Mouse (Mus musculus): ENCODE data around the gene Abhd2.

The Abhd2 gene

DNA sequence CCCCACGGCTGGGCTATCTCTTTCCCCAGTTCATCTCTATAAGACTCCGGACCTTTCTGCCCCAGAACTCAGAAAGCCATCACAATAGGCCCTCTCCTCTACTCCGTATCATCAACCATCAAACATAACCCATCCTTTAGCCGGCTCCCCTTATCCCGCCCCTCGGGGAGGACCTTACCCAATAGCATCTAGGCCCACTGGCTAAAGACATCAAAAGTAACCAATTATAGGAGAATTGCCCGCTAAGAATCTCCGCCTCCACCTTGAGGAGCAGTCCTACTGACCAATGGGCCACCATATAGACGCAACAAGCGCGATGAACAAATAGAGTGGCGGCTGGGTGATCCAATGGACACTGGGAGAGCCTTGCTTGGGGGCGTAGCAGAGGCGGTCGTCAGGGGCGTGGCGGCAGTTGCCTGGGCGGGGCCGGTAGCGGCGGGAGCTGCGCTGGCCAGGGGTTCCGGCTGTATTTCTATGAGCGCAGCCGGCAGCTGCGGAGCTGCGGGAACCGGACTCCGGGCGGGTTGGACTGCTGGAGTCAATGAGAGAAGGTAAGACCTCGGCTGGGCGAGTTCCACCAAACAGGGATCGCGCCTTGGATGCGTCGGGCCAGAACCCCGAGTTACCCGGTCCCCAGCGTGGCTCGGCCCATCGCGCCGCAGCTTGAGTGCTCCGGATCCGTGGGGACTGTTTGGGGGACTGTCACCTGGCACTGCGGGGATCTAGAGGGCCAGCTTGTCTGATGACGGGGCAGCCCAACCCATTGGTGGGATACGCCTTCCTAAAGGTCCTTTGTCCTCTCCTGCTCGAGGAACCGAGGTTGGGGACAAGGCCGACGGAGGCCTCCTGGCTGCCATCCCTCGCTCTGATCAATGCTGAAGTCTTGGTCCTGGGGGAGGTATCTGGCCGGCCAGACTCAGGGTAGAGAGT lies at the start of gene Abhd2:
Gene Abhd2, plus strand, starts transcription at position 411 of the 930 bp plus-strand sequence.
- peak; percentile 99 to 100 for DNase-seq

DNA sequence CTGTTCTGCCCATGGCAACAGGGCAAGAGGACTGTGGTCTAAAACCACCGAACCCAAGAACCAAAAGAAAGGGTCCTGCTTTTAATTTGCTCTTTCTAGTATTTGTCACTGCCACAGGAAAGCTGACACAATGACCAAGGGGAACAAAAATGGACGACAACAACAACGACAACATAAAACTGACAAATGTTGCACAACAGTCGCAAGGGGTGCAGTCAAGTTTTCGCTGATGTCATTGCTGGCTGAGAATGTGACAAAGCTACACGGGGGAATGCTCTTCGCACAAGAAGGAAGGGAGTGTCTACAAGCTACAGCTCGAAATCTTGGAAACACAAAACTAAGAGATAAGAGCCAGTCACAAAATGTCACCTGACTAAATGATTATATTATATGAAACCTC lies 47.5 kb upstream of the Abhd2 start:
- no peak for DNase-seq

DNA sequence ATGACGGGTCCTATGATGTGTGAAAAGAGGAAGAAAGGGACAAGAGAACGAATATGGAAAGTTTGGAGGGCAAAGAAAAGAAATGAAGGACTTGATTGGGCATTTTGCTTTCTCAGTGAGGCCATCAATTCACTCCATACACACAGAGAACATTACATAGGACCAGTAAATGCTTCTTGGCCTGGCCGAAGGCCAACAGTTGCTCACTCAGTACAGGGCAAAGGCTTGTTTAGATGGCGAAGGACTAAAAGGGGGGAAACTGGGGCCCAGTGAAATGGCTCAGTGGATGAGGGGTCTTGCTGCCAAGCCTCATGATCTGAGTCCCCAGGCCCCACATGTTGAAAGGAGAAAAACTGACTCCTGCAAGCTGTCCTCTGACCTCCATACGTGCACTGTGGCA lies 46.8 kb upstream of the Abhd2 start:
- no peak for DNase-seq

DNA sequence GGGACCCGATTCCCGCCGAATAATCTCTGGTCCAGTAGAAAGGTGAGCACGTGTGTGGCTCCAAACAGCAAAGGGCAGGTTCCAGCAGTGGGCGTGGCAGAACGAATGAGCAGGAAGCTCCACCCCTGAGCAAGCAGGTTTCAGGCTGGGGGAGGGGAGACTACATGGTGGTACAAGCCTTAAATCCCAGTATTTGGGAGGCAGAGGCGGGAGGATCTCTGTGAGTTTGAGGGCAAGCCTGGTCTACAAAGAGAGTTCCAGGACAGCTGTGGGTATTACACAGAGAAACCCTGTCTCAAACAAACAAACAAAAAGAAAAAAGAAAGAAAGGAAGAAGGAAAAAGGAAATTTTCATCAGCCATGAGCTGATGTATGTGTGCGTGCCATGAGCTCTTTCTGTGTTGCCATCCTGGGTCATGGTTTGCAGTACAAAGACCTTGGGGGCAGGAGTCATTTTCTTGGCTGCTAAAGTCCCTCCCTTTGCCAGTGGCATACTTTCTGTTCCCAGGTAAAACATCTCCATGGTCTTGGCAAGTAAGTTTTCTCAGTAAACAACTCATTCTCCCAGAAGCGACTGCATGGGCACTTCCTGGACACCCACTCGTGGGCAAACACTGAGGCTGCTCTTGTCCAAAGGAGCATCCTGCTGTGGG lies 46.0 kb upstream of the Abhd2 start:
- no peak for DNase-seq

- DNase-seq, result peak; percentile 63 to 85
Measured at GRCm38 (mm10) chr7:79228471-79228870, 44.5 kb upstream of the Abhd2 start.

- DNase-seq, result no peak
Measured at GRCm38 (mm10) chr7:79231577-79231976, 41.4 kb upstream of the Abhd2 start.

DNA sequence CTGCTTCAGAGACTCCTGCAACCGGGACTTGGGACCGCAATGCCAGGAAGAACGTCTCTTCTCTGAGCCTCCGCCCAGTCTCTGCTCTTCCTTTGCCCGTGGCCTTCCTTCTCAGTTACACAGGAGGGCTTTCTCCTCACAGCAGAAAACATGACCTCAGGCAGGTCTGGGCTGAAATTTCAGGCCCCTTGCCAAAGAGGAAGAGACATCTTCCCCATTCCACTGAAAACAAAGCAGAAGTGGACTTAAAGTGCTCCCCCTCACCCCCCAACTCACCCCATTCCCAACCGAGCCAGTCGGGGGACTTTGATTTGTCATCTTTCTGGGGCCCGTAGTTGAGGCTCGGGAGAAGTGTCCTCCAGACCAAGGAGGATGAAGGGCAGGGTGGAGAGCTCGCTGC lies 41.0 kb upstream of the Abhd2 start:
- DNase-seq, result no peak

DNA sequence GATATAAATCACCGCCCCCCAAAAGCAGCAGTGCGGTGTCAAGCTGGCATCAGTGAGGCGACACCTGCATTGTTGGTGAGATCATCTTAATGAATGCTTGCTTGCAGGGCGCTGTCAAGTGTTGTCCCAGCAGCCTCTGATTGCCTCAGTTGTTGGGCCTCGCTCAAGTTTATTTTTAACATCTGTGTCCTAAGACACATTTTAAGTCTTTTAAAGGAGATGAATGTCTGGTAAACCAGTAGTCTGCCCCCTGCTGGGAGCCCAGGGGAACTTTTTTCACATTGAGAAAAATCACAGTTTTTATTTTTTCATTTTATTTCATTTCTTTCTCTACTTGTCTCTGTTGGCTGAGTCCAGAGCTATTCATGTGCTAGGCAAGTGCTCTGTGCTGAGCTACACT lies 34.3 kb upstream of the Abhd2 start:
- DNase-seq, result no peak

DNA sequence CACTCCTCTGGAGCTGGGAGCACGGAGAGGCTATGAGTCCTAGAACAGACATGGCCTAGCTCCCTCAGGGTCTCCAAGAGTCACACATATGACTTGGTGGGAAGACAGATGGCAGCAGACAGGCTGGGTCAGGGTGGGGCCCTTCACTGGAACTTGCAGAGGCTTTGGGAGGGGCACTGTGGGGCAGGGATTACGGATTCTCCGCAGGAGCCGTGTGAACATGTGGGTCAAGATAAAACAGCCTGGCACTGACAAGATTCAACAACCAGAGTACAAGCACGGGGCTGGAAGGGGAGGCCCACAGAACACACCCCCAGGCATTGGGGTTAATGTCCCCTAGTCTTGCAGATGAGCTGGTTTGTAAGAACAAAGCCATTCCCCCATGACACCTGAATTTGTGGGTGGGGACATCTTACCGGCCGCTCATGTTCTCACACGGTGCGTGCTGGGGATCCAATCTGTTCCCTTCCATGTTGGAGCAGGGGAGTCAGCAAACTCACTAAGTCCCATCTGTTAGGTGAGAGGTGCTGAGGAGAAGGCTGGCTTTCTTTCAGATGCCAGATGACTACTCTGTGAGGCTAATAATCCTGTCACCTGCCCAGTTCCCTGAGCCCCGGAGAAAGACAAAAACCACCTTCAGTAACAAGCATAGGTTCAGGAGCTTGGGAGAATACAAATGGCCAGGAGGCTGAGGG lies 30.9 kb upstream of the Abhd2 start:
- no peak for DNase-seq

DNA sequence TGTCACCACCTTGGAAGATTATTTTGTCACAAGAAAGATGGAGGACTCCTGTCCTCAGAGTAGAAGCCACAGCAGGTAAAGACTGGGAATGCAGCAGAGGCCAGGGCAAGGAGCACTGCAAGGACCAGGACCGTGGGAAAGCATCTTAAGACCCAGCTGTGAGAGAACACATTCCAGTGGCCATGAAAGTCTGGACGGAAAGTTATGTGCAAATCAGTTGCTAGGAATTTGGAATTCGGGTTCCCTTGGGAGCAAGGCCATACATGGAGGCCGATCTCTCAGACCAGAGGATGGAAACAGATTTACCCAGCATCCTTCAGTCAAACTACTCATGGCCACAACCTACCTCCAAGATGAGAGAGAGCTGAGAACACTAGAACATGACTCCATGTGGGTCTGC lies 29.8 kb upstream of the Abhd2 start:
- no peak for DNase-seq

- peak; percentile 38 to 71 for DNase-seq
Measured at GRCm38 (mm10) chr7:79246039-79246670, 26.8 kb upstream of the Abhd2 start.

GRCm38 (mm10) chr7:79247408-79247807 lies 25.6 kb upstream of the Abhd2 start:
- DNase-seq, result no peak

DNA sequence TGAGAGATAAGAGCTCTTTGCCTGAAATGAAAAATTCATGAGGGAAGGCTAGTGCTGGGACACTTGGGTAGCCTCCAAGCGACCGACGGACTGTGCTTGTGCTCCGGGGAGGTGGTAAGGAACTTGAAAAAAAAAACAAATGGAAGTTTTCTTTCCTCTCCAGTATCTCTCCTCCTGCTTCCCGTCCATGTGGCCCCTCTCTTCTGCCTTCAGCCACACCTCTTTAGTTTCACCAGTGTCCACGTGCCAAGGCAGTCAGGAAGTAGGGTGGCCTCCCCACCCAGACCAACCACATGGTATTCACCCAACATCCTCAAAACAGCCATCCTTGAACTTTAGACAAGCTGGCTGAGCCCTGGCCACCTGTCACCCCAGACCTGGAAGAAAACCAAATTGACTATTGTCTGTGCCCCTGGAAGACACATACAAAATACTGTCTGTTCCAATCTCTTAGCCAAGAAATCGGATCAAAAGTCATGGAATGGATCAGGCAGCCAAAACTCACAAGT lies 25.1 kb upstream of the Abhd2 start:
- peak; percentile 49 to 55 for DNase-seq

GRCm38 (mm10) chr7:79249581-79249980 lies 23.4 kb upstream of the Abhd2 start:
- no peak for DNase-seq

DNA sequence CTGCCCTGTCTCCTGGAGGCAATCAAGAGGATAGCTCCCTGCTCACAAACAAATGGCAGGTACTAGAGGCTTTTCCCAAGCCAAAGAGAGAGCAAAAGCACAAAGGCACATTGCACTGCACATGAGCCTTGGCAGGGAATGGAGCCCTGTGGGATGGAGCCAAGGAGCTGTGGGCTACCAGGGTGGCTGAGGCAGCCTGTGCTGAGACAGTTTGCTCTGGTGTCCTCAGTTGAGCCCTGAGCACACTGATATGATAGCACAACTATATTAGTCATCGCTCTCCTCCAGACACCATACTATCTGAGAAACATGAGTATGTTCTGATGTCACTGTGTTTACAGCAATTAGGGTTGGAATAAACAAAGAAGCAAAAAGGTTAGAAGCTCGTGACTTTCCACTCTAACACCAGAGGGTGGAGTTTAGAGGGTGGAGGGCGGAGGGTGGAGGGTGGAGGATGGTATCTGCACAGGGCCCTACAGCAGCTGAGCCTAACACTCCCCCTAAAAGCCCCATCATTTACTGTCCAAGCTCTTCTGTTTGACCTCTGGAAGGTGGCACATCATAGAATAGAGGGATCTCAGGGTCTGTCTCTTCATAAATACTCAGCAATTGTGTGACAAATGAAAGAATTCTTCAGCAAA lies 18.6 kb upstream of the Abhd2 start:
- DNase-seq, result no peak

GRCm38 (mm10) chr7:79255350-79255749 lies 17.6 kb upstream of the Abhd2 start:
- no peak for DNase-seq

- no peak for DNase-seq
Measured at GRCm38 (mm10) chr7:79255752-79256151, 17.2 kb upstream of the Abhd2 start.

DNA sequence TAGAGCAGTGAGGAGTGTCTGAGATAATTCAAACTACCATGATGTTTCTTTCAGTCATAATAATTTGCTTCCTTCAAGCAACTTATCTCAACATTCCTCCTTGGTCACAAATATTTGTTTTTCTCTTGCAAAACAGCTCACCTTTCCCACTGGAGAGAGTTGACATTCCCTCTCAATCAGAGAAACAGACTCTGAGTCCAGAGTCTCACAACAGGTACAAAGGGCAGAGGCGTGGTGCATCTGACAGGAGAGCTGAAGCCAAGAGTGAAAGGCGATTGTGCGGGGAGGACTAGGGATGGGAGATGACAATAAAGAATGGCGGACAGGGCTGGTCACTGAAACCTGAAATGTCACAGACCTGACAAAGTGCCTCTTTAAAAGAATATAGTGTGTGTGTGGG lies 16.3 kb upstream of the Abhd2 start:
- DNase-seq, result peak; percentile 66 to 71

DNA sequence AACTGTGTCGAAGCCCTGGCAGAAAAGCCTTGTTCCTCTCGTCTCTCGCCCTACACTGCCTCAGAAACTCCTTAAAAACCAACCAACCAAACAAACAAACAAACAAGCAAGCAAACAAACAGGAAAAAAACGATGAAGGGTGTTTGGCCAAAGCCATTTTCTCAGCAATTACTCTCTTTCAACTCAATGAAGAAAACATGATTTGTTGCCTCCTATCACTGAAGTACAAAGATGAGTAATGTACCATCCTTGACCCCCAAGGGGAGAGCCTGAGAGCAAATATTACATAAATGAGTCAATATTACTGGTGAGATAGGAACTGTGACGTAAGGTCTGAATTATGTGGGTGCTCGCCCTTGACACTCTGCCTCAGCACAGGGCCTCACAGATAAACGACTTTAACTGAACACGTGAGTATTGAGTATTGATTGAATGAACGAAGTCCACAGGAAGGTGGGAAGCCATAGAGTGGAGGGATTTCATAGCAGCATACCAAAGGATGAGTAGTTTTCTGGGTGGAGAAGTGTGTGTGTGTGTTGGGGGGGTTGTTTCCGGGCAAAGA lies 13.9 kb upstream of the Abhd2 start:
- no peak for DNase-seq

GRCm38 (mm10) chr7:79262478-79262877 lies 10.5 kb upstream of the Abhd2 start:
- DNase-seq, result peak in 1 of 2 experiments; percentile 31

- no peak for DNase-seq
Measured at GRCm38 (mm10) chr7:79263776-79264175, 9.2 kb upstream of the Abhd2 start.

DNA sequence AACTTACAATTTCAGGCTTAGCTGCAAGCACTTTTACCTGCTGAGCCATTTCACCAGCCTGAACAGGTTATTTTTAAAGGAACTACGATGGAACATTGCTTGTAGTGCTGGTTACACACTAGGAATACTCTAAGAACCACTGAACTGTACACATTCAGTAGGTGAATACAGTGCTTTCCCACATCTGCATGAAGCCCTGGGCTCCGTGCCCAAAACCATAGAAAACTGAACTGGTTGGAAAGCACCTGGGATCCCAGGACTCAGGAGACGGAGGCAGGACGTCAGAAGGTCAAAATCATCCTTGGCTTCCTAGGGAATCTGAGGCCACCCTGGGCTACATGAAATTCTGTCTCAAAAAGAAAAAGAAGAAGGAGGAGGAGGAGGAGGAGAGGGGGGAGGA lies 6.8 kb upstream of the Abhd2 start:
- DNase-seq, result peak; percentile 50 to 61

All from kidney, adult 8-10 months (tissue).